Mouse (Mus musculus): Measurements from ENCODE around the gene Meioc. TPM values are rescaled to one million over a fixed set of nuclear protein-coding genes. Genes with fewer than 3 reads are reported as not detected.

Meioc gene
- total RNA-seq (2021) = under 1 TPM; 0.09 to 0.33 TPM

- DNase-seq = no peak
Observed at GRCm38 (mm10) chr11:102663416-102663815, at the start of gene Meioc. Gene Meioc, plus strand, starts transcription at chr11:102663716.

- DNase-seq = no peak
Observed at GRCm38 (mm10) chr11:102619449-102619848, 44.1 kb upstream of the Meioc start.

- DNase-seq = peak; percentile 67
Observed at GRCm38 (mm10) chr11:102623876-102624789, 39.4 kb upstream of the Meioc start.

- DNase-seq = no peak
Observed at GRCm38 (mm10) chr11:102624888-102625407, 38.6 kb upstream of the Meioc start.

- DNase-seq = no peak
Observed at GRCm38 (mm10) chr11:102627171-102627931, 36.2 kb upstream of the Meioc start.

GRCm38 (mm10) chr11:102628529-102628928 is 35.0 kb upstream of the Meioc start:
- peak; percentile 35 for DNase-seq

- DNase-seq = no peak
Observed at GRCm38 (mm10) chr11:102629375-102629774, 34.1 kb upstream of the Meioc start.

GRCm38 (mm10) chr11:102630731-102631130 is 32.8 kb upstream of the Meioc start:
- no peak for DNase-seq

GRCm38 (mm10) chr11:102631203-102631602 is 32.3 kb upstream of the Meioc start:
- no peak for DNase-seq

- DNase-seq = no peak
Observed at GRCm38 (mm10) chr11:102632725-102633124, 30.8 kb upstream of the Meioc start.

- DNase-seq = no peak
Observed at GRCm38 (mm10) chr11:102633379-102633778, 30.1 kb upstream of the Meioc start.

- DNase-seq = peak; percentile 58
Observed at GRCm38 (mm10) chr11:102636887-102637286, 26.6 kb upstream of the Meioc start.

- DNase-seq = peak; percentile 67
Observed at GRCm38 (mm10) chr11:102643891-102644382, 19.6 kb upstream of the Meioc start.

GRCm38 (mm10) chr11:102646226-102646625 is 17.3 kb upstream of the Meioc start:
- DNase-seq = no peak

- DNase-seq = no peak
Observed at GRCm38 (mm10) chr11:102647885-102648284, 15.6 kb upstream of the Meioc start.

- DNase-seq = peak; percentile 88
Observed at GRCm38 (mm10) chr11:102651381-102651780, 12.1 kb upstream of the Meioc start.

- DNase-seq = peak; percentile 27
Observed at GRCm38 (mm10) chr11:102652844-102653243, 10.7 kb upstream of the Meioc start.

- DNase-seq = no peak
Observed at GRCm38 (mm10) chr11:102655888-102656287, 7.6 kb upstream of the Meioc start.

- no peak for DNase-seq
Observed at GRCm38 (mm10) chr11:102656326-102656926, 7.1 kb upstream of the Meioc start.

- no peak for DNase-seq
Observed at GRCm38 (mm10) chr11:102656931-102657330, 6.6 kb upstream of the Meioc start.

GRCm38 (mm10) chr11:102665151-102665550 is 1.6 kb downstream of the Meioc start:
- DNase-seq = no peak

GRCm38 (mm10) chr11:102665637-102666435 is 2.3 kb downstream of the Meioc start:
- no peak for DNase-seq
